Mouse (Mus musculus) layer of hippocampus, adult 2 months (tissue): Measurements from ENCODE around the gene Nwd2. TPM values are rescaled to one million over a fixed set of nuclear protein-coding genes. Genes with fewer than 3 reads are reported as not detected.

Experiments used
- DNase-seq, 2 experiments: peaks; one replicate each; pipeline ENCODE4 v3.0.0; 2022; ENCODE audit warnings: low spot score in 2 of 2
- H3K27ac ChIP-seq: fragments of 200-600 bp; 2 replicates; pipeline ENCODE4 v1.8.1; 2022
- H3K4me3 ChIP-seq: fragments of 200-600 bp; 2 replicates; pipeline ENCODE4 v1.8.1; 2022; ENCODE audit warnings: mild to moderate bottlenecking
- CTCF ChIP-seq: fragments of 200-600 bp; conservative IDR thresholded peaks from 2 replicates; pipeline ENCODE4 v1.8.1; 2022; ENCODE audit warnings: antibody characterized with exemption, mild to moderate bottlenecking, moderate library complexity
- total RNA-seq, 2 experiments: library from RNA; stranded (reverse); gene quantifications; 2 replicates each; pipeline ENCODE4 v1.2.3; 2021

The Nwd2 gene
- total RNA-seq, 2 experiments from 2014 or later = 20.9 to 22.3 TPM

- no peak overlapping the region; the same call in 1 of the 2 replicates for H3K27ac ChIP-seq
- no peak for TF ChIP-seq CTCF
- DNase-seq = no peak
- H3K4me3 ChIP-seq = no peak overlapping the region
Measured at GRCm38 (mm10) chr5:63768220-63768619, 119.3 kb downstream of the Nwd2 start.

- DNase-seq = no peak
- H3K27ac ChIP-seq = no peak overlapping the region
- H3K4me3 ChIP-seq = no peak overlapping the region
- no peak for TF ChIP-seq CTCF
Measured at GRCm38 (mm10) chr5:63772971-63773370, 124.1 kb downstream of the Nwd2 start.

GRCm38 (mm10) chr5:63773603-63774002 lies 124.7 kb downstream of the Nwd2 start:
- H3K27ac ChIP-seq = no peak overlapping the region
- no peak overlapping the region for H3K4me3 ChIP-seq
- DNase-seq = no peak
- no peak for TF ChIP-seq CTCF

- no peak overlapping the region for H3K4me3 ChIP-seq
- H3K27ac ChIP-seq = no peak overlapping the region
- DNase-seq = no peak
- TF ChIP-seq CTCF = no peak
Measured at GRCm38 (mm10) chr5:63788156-63788826, 139.4 kb downstream of the Nwd2 start.

- peak; percentile 62 to 74 for DNase-seq
- TF ChIP-seq CTCF = peak; percentile 87
- Histone ChIP-seq H3K27ac (peak within 1 kb of the TSS; percentile 33; the same call in 1 of the 2 replicates), H3K4me3 (peak within 1 kb of the TSS; percentile 70)
Measured at GRCm38 (mm10) chr5:63811819-63812508, 163.1 kb downstream of the Nwd2 start, which contains the start of gene 0610040J01Rik. 0610040J01Rik (plus strand) TSS chr5:63812363.

GRCm38 (mm10) chr5:63812509-63812865 lies 163.6 kb downstream of the Nwd2 start:
- no peak for TF ChIP-seq CTCF
- DNase-seq = no peak
- Histone ChIP-seq H3K27ac (peak overlapping the region; percentile 33; the same call in 1 of the 2 replicates), H3K4me3 (peak overlapping the region; percentile 70)

GRCm38 (mm10) chr5:63816643-63817042 lies 167.7 kb downstream of the Nwd2 start:
- TF ChIP-seq CTCF = no peak
- no peak for DNase-seq
- Histone ChIP-seq H3K4me3 (no peak overlapping the region), H3K27ac (no peak overlapping the region)

- no peak for TF ChIP-seq CTCF
- H3K27ac ChIP-seq = no peak overlapping the region
- DNase-seq = no peak
- H3K4me3 ChIP-seq = no peak overlapping the region
Measured at GRCm38 (mm10) chr5:63817270-63817669, 168.4 kb downstream of the Nwd2 start.

- no peak for DNase-seq
- no peak overlapping the region for H3K27ac ChIP-seq
- TF ChIP-seq CTCF = no peak
- no peak overlapping the region for H3K4me3 ChIP-seq
Measured at GRCm38 (mm10) chr5:63818975-63819374, 170.1 kb downstream of the Nwd2 start.

- no peak overlapping the region for H3K27ac ChIP-seq
- TF ChIP-seq CTCF = no peak
- DNase-seq = no peak
- H3K4me3 ChIP-seq = no peak overlapping the region
Measured at GRCm38 (mm10) chr5:63819519-63819918, 170.6 kb downstream of the Nwd2 start.

- no peak for DNase-seq
- Histone ChIP-seq H3K4me3 (no peak overlapping the region), H3K27ac (no peak overlapping the region)
- TF ChIP-seq CTCF = peak; percentile 53
Measured at GRCm38 (mm10) chr5:63821176-63821575, 172.3 kb downstream of the Nwd2 start.

- DNase-seq = no peak
- no peak for TF ChIP-seq CTCF
- H3K4me3 ChIP-seq = no peak overlapping the region
- no peak overlapping the region for H3K27ac ChIP-seq
Measured at GRCm38 (mm10) chr5:63821860-63822259, 173.0 kb downstream of the Nwd2 start.

- no peak for TF ChIP-seq CTCF
- DNase-seq = no peak
- H3K4me3 ChIP-seq = no peak overlapping the region
- no peak overlapping the region for H3K27ac ChIP-seq
Measured at GRCm38 (mm10) chr5:63823362-63824332, 174.7 kb downstream of the Nwd2 start.
